Mouse (Mus musculus): Measurements from ENCODE around the gene Galnt13.
"Not testable (repeated sequence)": the region's sequence is repeated elsewhere in the genome, so short reads cannot be mapped to it uniquely, and the experiment has no call there.

Gene Galnt13

GRCm38 (mm10) chr2:54906282-54907060 is 470.4 kb downstream of the Galnt13 start:
- no peak for DNase-seq (ENCODE audit: extremely low read depth, insufficient read length, low spot score)

DNA sequence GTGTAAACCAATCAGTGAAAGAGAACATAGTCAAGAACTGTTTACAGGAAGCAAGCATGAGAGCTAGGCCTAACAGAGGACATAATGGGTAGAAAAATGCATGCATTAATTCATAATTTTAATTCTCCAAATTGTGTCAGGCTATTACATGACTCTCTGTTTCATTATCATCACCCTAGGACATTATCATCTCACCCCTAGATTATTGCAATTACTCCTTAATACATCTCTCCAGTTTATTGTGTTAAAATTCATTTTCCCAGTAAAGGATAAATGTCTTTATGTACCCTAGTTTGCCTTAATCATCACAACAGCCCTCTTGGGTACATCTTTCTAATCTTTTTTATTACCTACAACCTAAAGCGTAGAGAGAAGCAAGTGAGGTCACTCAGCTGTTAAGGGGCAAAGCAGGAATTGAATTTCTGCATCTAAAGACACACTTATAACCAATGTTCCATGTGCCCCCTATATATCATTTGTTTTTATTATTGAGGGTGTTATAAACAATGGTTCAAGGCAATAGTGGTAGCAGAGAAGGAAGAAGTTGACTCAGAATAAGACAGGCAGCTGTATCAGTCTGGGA is 479.1 kb downstream of the Galnt13 start:
- no peak for DNase-seq (ENCODE audit: extremely low read depth, insufficient read length, low spot score)

DNA sequence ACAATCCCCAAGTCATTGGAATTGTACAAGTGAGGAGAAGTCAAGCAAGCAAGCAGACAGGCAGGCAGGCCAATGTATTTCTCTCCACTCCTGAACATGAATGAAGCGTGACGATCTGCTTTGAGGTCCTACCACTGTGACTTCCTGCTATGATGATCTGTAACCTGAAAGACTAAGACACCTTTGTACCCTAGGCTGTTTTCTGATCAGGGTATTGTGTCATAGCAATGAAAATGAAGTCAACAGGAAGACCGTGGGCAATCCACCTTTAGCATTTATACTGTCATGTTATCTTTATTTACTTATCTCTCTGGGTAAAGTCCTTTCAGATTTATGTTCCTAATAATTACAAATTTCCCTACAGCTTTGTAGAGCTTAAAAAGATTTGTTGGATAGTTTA is 500.3 kb downstream of the Galnt13 start:
- DNase-seq (ENCODE audit: extremely low read depth, insufficient read length, low spot score): no peak

- DNase-seq (ENCODE audit: extremely low read depth, insufficient read length, low spot score): no peak
Measured at GRCm38 (mm10) chr2:54937306-54937705, 501.2 kb downstream of the Galnt13 start.

GRCm38 (mm10) chr2:54938075-54938474 is 502.0 kb downstream of the Galnt13 start:
- DNase-seq (ENCODE audit: extremely low read depth, insufficient read length, low spot score): no peak

- DNase-seq (ENCODE audit: extremely low read depth, insufficient read length, low spot score): no peak
Measured at GRCm38 (mm10) chr2:54943386-54943785, 507.3 kb downstream of the Galnt13 start.

GRCm38 (mm10) chr2:54983839-54984238 is 547.7 kb downstream of the Galnt13 start:
- no peak for DNase-seq (ENCODE audit: extremely low read depth, insufficient read length, low spot score)

GRCm38 (mm10) chr2:55022539-55022938 is 586.4 kb downstream of the Galnt13 start:
- DNase-seq (ENCODE audit: extremely low read depth, insufficient read length, low spot score): not testable (repeated sequence)

GRCm38 (mm10) chr2:55034610-55035009 is 598.5 kb downstream of the Galnt13 start:
- DNase-seq (ENCODE audit: extremely low read depth, insufficient read length, low spot score): no peak

GRCm38 (mm10) chr2:55065469-55066315 is 629.6 kb downstream of the Galnt13 start:
- DNase-seq (ENCODE audit: extremely low read depth, insufficient read length, low spot score): no peak

DNA sequence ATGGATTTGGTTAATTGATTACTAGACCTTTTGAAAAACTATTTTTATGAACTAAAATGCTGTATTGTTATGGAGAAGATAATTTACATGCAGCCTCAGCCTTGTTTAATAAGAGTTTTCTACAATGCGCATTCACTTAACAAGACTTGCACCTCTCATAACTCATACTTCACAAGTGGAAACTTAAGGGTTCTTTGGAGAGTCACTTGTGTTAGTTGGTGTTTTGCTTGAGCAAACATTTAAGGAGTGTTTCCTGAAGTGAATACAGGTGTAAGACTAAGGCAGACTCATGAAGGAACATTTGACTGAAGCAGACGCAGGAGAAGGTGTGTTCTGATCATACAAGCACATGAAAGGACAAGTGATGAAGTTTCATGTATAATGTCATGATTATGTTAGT is 649.5 kb downstream of the Galnt13 start:
- DNase-seq (ENCODE audit: extremely low read depth, insufficient read length, low spot score): no peak

- no peak for DNase-seq (ENCODE audit: extremely low read depth, insufficient read length, low spot score)
Measured at GRCm38 (mm10) chr2:55088034-55088433, 651.9 kb downstream of the Galnt13 start.

GRCm38 (mm10) chr2:55090332-55090731 is 654.2 kb downstream of the Galnt13 start:
- DNase-seq (ENCODE audit: extremely low read depth, insufficient read length, low spot score): no peak

GRCm38 (mm10) chr2:55091495-55091894 is 655.4 kb downstream of the Galnt13 start:
- DNase-seq (ENCODE audit: extremely low read depth, insufficient read length, low spot score): no peak

- DNase-seq (ENCODE audit: extremely low read depth, insufficient read length, low spot score): no peak
Measured at GRCm38 (mm10) chr2:55099100-55099499, 663.0 kb downstream of the Galnt13 start.

GRCm38 (mm10) chr2:55101279-55101678 is 665.2 kb downstream of the Galnt13 start:
- no peak for DNase-seq (ENCODE audit: extremely low read depth, insufficient read length, low spot score)

DNA sequence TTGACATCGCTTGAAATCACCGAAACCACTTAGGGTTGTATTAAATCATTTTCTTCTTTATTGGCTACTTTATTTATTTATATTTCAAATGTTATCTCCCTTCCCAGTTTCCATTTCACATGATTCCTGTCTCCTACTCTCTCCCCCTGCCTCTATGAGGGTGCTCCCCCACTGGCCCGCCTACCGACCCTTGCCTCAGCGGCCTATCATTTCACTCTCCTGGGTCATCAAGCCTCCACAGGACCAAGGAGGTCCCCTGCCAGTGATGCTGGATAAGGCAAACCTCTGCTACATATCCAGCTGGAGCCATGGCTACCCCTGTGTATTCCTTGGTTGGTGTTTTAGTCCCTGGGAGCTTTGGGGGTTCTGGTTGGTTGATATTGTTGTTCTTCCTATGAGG is 667.4 kb downstream of the Galnt13 start:
- DNase-seq (ENCODE audit: extremely low read depth, insufficient read length, low spot score): no peak

DNA sequence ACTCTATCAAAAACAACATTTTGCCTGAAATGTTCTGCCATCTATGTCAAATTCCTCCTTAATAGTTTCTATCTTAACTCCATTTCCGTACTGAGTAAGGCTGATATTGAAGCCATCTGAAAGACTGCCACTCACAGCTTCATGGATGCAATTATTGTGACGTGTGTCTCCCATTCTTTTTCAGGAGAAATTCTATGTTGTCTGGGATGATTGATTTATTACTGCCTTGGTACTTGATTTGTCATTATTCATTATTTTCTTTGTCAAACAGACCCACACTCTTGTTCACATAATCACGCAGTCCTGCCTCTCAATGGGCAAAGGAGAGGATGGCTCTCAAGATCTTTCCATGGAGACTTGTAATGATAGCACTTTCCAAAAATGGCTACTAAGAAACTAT is 671.7 kb downstream of the Galnt13 start:
- DNase-seq (ENCODE audit: extremely low read depth, insufficient read length, low spot score): no peak

- no peak for DNase-seq (ENCODE audit: extremely low read depth, insufficient read length, low spot score)
Measured at GRCm38 (mm10) chr2:55153089-55153488, 717.0 kb downstream of the Galnt13 start.

- DNase-seq (ENCODE audit: extremely low read depth, insufficient read length, low spot score): no peak
Measured at GRCm38 (mm10) chr2:55164781-55165180, 728.7 kb downstream of the Galnt13 start.
